Mouse (Mus musculus) spleen, postnatal 14 days (tissue): ENCODE measurements around the gene Pex14.

Source experiments
- DNase-seq, 2 experiments: peaks; one replicate each; pipeline ENCODE4 v3.0.0; 2021 to 2022; ENCODE audit warnings: low spot score in 2 of 2

The Pex14 gene

GRCm38 (mm10) chr4:148985541-148986476 lies 113.9 kb downstream of the Pex14 start:
- DNase-seq = no peak

- no peak for DNase-seq
These were observed 114.8 kb downstream of the Pex14 start for GRCm38 (mm10) chr4:148984701-148985540.

GRCm38 (mm10) chr4:148982274-148982673 lies 117.4 kb downstream of the Pex14 start:
- DNase-seq = no peak

GRCm38 (mm10) chr4:148979837-148980236 lies 119.8 kb downstream of the Pex14 start:
- DNase-seq = no peak

GRCm38 (mm10) chr4:148978926-148979325 lies 120.8 kb downstream of the Pex14 start:
- no peak for DNase-seq

- DNase-seq = no peak
These were observed 121.3 kb downstream of the Pex14 start for GRCm38 (mm10) chr4:148978221-148978855.

- no peak for DNase-seq
These were observed 124.8 kb downstream of the Pex14 start for GRCm38 (mm10) chr4:148974833-148975232.

- DNase-seq = no peak
These were observed 126.3 kb downstream of the Pex14 start for GRCm38 (mm10) chr4:148973387-148973786.

GRCm38 (mm10) chr4:148972707-148973106 lies 127.0 kb downstream of the Pex14 start:
- no peak for DNase-seq

- DNase-seq = no peak
These were observed 127.9 kb downstream of the Pex14 start for GRCm38 (mm10) chr4:148971613-148972242.

GRCm38 (mm10) chr4:148970742-148971141 lies 128.9 kb downstream of the Pex14 start:
- DNase-seq = no peak

- DNase-seq = no peak
These were observed 130.1 kb downstream of the Pex14 start for GRCm38 (mm10) chr4:148969610-148970009.

GRCm38 (mm10) chr4:148968859-148969258 lies 130.8 kb downstream of the Pex14 start:
- no peak for DNase-seq

- no peak for DNase-seq
These were observed 133.5 kb downstream of the Pex14 start for GRCm38 (mm10) chr4:148966132-148966531.

- DNase-seq = no peak
These were observed 134.9 kb downstream of the Pex14 start for GRCm38 (mm10) chr4:148964541-148965310.

GRCm38 (mm10) chr4:148962096-148962495 lies 137.6 kb downstream of the Pex14 start:
- no peak for DNase-seq

GRCm38 (mm10) chr4:148961081-148961480 lies 138.6 kb downstream of the Pex14 start:
- no peak for DNase-seq

- no peak for DNase-seq
These were observed 139.7 kb downstream of the Pex14 start for GRCm38 (mm10) chr4:148960011-148960410.

GRCm38 (mm10) chr4:148955131-148955813 lies 144.4 kb downstream of the Pex14 start:
- DNase-seq = no peak
